7 mouse cellular contexts compared by ENCODE assay signal in the genomic region with DNA sequence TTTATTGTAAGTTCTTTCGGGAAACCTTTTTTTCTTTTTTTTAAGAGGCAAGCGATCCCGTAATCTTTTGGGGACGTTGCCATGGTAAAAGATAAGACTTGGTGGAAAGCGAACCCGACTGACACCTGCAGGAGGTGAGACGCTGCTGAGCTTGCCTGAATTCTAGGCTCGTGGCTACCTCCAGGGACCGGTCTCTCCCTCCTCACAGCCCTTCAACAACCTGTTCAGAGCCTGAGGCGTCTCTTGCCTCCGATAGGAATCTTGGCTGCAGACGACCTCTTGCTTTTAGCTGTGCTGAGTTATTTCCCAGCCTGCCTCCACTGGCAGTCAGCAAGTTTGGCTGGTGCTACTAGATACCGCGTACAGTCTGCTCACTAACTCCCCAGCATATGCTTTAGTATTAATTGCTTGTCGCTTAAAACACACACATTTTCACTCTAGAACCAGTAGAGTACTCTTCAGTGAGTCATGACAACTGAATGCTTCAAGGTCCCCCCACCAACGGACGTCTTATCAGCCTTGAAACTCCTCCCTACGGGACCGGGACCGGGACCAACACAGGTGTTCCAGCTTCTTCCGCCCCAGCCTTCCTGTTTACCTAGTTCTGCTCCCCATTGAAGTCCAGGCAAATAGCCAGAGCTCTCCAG. TPM values are rescaled to one million over a fixed set of nuclear protein-coding genes. Genes with fewer than 3 reads are reported as not detected.
DNase-seq lines count a peak whose midpoint lies in the region; ATAC-seq and TF ChIP-seq lines count a peak whose summit lies in the region.

No protein-coding gene starts in this region.

- H3K4me2 ChIP-seq in hindbrain, postnatal 0 days (ENCODE audit: low read depth, low read length): peak overlapping the region; percentile 64

- no peaks in the 10 kb centered on the region for H3K27me3 ChIP-seq in hindbrain, postnatal 0 days (ENCODE audit: insufficient read depth, low read length)

- ATAC-seq in hindbrain, postnatal 0 days: peak; percentile 33

- H3K9me3 ChIP-seq in ES-E14 (ENCODE audit: control insufficient read depth, insufficient read depth, low read depth, low read length): no peaks in the 10 kb centered on the region
- no peaks in the 10 kb centered on the region for H3K9me3 ChIP-seq in hindbrain, postnatal 0 days (ENCODE audit: low read length)

- DNase-seq in ES-E14 (ENCODE audit: low read depth, low spot score): peak; percentile 40
- DNase-seq in brain, embryonic 14.5 days (ENCODE audit: low read depth): peak; percentile 88
- peak; percentile 34 to 41 for DNase-seq in frontal cortex, postnatal 10 days (ENCODE audit: low spot score in 2 of 2)
- DNase-seq in hindbrain, postnatal 0 days (ENCODE audit: low spot score): peak; percentile 71
- DNase-seq in left cerebral cortex, adult 18-20 months (ENCODE audit: low spot score in 2 of 2): peak; percentile 22 to 44
- DNase-seq in right cerebral cortex, postnatal 25 days: peak; percentile 63

- H3K4me1 ChIP-seq in ES-E14 (ENCODE audit: control insufficient read depth in 2 of 2, insufficient read depth in 2 of 2, low read length in 2 of 2, poor library complexity in 1 of 2): peaks cover 3 to 8% of the 10 kb centered on the region in 2 experiments; a peak in 2 of 4 replicates
- H3K4me1 ChIP-seq in hindbrain, postnatal 0 days (ENCODE audit: insufficient read depth, low read length): 0 out of 2 replicates have a peak, but pooled peaks cover 4% of the 10 kb centered on the region

- H3K27ac ChIP-seq in ES-E14 (ENCODE audit: insufficient read depth, low read depth, low read length, poor library complexity, severe bottlenecking): 0 out of 2 replicates have a peak overlapping the region, but pooled peaks have one; percentile 30
- H3K27ac ChIP-seq in hindbrain, postnatal 0 days: peak overlapping the region; percentile 99
- H3K27ac ChIP-seq in macrophage: no peak overlapping the region

- in situ Hi-C loops in ES-E14 (cut with MboI; ENCODE audit: low sequenced_read_pairs in 2 of 2, unreplicated experiment in 2 of 2): no loop called here

- no peak for TF ChIP-seq POLR2A in brain, embryonic 14.5 days (IDR thresholded peaks at IDR 0.05; ENCODE audit: borderline replicate concordance, extremely low read depth, insufficient read depth, insufficient read length, poor library complexity, severe bottlenecking)

- H3K4me3 ChIP-seq in ES-E14 (ENCODE audit: insufficient read depth in 1 of 2, low read depth in 1 of 2, low read length in 2 of 2, poor library complexity in 1 of 2, severe bottlenecking in 1 of 2) (peak overlapping the region; percentile 80 to 81), macrophage (ENCODE audit: inconsistent target) (peak overlapping the region; percentile 53)
- H3K4me3 ChIP-seq in hindbrain, postnatal 0 days (ENCODE audit: low read length): peak overlapping the region; percentile 92

- under 1% methylated on average over 21 of the region's 21 CpGs for WGBS in hindbrain, postnatal 0 days
- 18% methylated on average over 21 of the region's 21 CpGs for WGBS in macrophage (ENCODE audit: missing documents)

- H3K36me3 ChIP-seq in ES-E14 (ENCODE audit: control insufficient read depth, insufficient read depth, low read length, poor library complexity, severe bottlenecking) (no peaks in the 10 kb centered on the region), macrophage (ENCODE audit: inconsistent target) (no peaks in the 10 kb centered on the region)
- H3K36me3 ChIP-seq in hindbrain, postnatal 0 days (ENCODE audit: insufficient read depth, low read length): no peaks in the 10 kb centered on the region

- peak overlapping the region; percentile 63 for H3K9ac ChIP-seq in ES-E14 (ENCODE audit: insufficient read depth, low read depth, low read length, poor library complexity, severe bottlenecking)
- peak overlapping the region; percentile 99 for H3K9ac ChIP-seq in hindbrain, postnatal 0 days (replicated peaks; ENCODE audit: low read length)

- peaks cover 33% of the 10 kb centered on the region for H3K79me2 ChIP-seq in macrophage (ENCODE audit: inconsistent target)

- peak; percentile 15; the same call in 1 of the 2 replicates for TF ChIP-seq CTCF in brain, embryonic 14.5 days (IDR thresholded peaks at IDR 0.05; ENCODE audit: borderline replicate concordance, extremely low read depth, insufficient read depth, insufficient read length)
- TF ChIP-seq CTCF in hindbrain, postnatal 0 days (IDR thresholded peaks at IDR 0.05; ENCODE audit: low read depth): peak; percentile 41

TF ChIP-seq in ES-E14, 5 proteins besides CTCF, POLR2A, EP300 and RAD21:
- TF ChIP-seq ZC3H11A (IDR thresholded peaks at IDR 0.05; ENCODE audit: borderline replicate concordance, low read depth, low read length) (no peak), MAFK (IDR thresholded peaks at IDR 0.05; ENCODE audit: insufficient read depth, low read depth, low read length) (no peak)

RNA-seq across cellular contexts. Expression of a gene that starts 0.9 kb away (rescaled TPM):
- total RNA-seq in ES-E14 (2012; rRNA removed): 21.2 and 25.5 TPM in 2 replicates
- 292 and 358 TPM in 2 replicates for polyA plus RNA-seq in brain, embryonic 14.5 days (2012; rRNA removed)
- 73.0 and 92.9 TPM in 2 replicates for total RNA-seq in hindbrain, postnatal 0 days (2014; rRNA removed)
- 136 and 146 TPM in 2 replicates for polyA plus RNA-seq in hindbrain, postnatal 0 days (2015; fragmentation: Nextera tagmentation; extraction: Ambion mirVana)
- 10 to 100 TPM; 93.3 to 96.6 TPM for total RNA-seq in left cerebral cortex, adult 18-20 months (2021)
- 100 to 1,000 TPM in 12 of 26 experiments, 10 to 100 TPM in 14; 15.8 to 857 (median 83.1) TPM for total RNA-seq in macrophage (2018; cell fraction: chromatin; rRNA removed)
- total RNA-seq in macrophage (2018; cell fraction: cytosol; rRNA removed): 100 to 1,000 TPM in 2 of 26 experiments, 10 to 100 TPM in 15, 1 to 10 TPM in 9; 6.9 to 147 (median 31.3) TPM
- total RNA-seq in macrophage (2018; cell fraction: nucleus; rRNA removed): 100 to 1,000 TPM in 11 of 26 experiments, 10 to 100 TPM in 15; 17.1 to 835 (median 90.7) TPM
- 7.9 to 12.5 TPM (median 11.0 TPM) in 3 replicates for polyA plus RNA-seq in macrophage (2018)

Comparison
In these comparisons a context has a peak if more than half of its experiments do, and no peak if none do; other contexts are left out.
1. DNase-seq: peak in every context shown above with its lines; median percentile 88 in brain, embryonic 14.5 days; 71 in hindbrain, postnatal 0 days; 63 in right cerebral cortex, postnatal 25 days; 40 in ES-E14; 38 in frontal cortex, postnatal 10 days; 33 in left cerebral cortex, adult 18-20 months.